Mouse (Mus musculus): ENCODE results near the gene Carm1.
"Not testable (repeated sequence)": the region's sequence is repeated elsewhere in the genome, so short reads cannot be mapped to it uniquely, and the experiment has no call there.

The Carm1 gene

DNA sequence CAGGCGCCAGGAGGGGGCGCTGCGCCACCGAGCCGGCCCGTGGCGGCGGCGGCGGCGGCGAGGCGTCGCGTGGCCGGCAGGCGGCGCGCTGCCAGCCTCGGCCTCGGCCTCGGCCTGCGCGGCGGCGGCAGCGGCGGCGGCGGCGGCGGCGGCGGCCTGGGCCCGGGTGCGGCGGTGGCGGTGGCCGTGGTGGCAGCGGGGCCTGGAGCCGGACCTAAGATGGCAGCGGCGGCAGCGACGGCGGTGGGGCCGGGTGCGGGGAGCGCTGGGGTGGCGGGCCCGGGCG lies at the start of gene Carm1:
Gene Carm1, plus strand, starts transcription at position 106 of the 286 bp plus-strand sequence.
- peak in 1 of 2 experiments; percentile 65 for DNase-seq (ENCODE audit: low spot score in 2 of 2)

GRCm38 (mm10) chr9:21497050-21497542 lies 49.6 kb upstream of the Carm1 start:
- DNase-seq (ENCODE audit: low spot score in 2 of 2) = no peak

DNA sequence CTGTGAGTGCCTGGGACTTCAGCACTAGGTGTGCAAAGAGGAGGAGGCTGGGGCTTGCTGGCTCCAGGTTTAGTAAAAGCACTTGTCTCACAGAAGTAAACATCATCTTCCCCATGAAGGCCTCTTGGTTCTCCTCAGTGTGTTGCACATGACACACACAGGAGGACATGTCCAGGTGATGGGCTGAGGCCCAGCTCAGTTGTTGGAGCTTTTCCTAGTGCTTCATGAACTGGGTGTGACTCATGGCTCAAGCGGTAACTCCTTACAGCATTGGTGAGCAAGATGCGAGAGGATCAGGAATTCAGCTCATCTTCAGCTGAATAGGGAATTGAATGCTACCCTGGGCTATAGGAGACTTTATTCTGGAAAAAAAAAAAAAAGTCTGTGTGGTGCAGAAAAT lies 49.0 kb upstream of the Carm1 start:
- no peak for DNase-seq (ENCODE audit: low spot score in 2 of 2)

DNA sequence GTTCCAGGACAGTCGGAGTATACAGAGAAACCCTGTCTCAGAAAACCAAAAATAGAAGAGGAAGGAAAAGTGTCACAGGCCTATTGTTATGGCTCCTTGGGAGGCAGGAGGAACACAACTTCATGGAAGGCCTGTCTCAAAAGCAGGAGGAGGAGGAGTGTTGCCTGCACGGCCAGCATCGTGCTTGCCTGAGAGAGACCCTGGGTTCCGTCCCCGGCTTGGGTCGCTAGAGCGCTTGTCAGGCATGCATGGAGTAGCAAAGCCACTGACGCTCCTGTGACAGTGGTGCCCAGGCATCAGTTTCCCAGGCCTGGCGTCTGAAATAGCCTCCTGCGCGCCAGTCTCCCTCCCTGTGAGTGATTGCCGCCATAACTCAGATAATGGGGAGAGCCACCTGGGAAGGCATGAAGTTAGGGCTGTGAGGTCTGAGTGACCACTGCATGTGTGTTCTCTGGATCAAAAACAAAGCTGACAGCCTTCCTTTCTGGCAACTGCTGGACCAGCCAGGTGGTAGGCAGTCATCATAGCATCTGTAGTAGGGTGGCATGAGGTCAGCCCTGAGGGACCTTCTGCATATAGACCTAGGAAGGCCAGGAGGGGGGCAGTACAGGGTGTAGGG lies 48.3 kb upstream of the Carm1 start:
- no peak for DNase-seq (ENCODE audit: low spot score in 2 of 2)

DNA sequence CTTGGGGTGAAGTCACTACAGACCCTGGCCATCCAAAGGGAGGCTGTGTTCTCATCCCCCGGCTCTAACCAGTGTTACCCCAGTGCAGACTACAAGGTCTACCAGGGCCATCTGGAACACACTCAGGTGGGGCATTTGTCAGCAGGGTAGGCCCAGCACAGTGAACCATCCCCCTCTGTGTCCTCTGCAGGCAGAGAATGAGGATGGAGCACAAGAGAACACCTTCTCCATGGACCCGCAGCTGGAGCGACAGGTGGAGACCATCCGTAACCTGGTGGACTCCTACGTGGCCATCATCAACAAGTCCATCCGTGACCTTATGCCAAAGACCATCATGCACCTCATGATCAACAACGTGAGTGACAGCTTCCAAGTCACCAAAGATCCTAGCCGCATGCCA lies 43.3 kb upstream of the Carm1 start:
- no peak for DNase-seq (ENCODE audit: low spot score in 2 of 2)

- DNase-seq (ENCODE audit: low spot score in 2 of 2) = no peak
These were observed 40.9 kb upstream of the Carm1 start for GRCm38 (mm10) chr9:21505767-21506166.

GRCm38 (mm10) chr9:21507753-21508430 lies 38.8 kb upstream of the Carm1 start:
- no peak for DNase-seq (ENCODE audit: low spot score in 2 of 2)

DNA sequence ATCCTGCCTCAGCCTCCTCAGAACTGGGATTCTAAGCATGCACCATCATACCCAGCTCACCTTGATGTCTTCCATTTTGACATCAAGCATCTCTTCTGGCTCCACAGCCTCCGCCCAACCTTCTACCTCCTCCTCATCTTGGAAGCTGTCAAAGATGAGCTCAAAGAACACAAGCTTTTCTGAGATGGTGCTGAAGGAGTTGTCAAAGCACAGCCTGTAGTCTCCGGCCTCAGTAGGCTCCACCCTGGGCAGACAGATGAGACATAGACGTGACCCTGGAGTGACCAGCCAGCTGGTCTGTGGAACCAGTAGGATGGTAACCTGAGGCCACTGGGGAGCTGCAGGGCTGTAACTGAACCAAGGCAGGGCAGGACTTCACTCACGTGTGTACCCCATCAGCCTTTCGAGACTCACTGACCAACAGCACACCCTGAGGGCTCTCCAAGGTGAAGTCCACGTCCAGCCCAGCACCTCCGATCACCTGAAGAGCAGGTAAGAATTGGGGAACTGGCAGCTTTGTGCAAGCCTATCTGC lies 37.8 kb upstream of the Carm1 start:
- DNase-seq (ENCODE audit: low spot score in 2 of 2) = no peak

DNA sequence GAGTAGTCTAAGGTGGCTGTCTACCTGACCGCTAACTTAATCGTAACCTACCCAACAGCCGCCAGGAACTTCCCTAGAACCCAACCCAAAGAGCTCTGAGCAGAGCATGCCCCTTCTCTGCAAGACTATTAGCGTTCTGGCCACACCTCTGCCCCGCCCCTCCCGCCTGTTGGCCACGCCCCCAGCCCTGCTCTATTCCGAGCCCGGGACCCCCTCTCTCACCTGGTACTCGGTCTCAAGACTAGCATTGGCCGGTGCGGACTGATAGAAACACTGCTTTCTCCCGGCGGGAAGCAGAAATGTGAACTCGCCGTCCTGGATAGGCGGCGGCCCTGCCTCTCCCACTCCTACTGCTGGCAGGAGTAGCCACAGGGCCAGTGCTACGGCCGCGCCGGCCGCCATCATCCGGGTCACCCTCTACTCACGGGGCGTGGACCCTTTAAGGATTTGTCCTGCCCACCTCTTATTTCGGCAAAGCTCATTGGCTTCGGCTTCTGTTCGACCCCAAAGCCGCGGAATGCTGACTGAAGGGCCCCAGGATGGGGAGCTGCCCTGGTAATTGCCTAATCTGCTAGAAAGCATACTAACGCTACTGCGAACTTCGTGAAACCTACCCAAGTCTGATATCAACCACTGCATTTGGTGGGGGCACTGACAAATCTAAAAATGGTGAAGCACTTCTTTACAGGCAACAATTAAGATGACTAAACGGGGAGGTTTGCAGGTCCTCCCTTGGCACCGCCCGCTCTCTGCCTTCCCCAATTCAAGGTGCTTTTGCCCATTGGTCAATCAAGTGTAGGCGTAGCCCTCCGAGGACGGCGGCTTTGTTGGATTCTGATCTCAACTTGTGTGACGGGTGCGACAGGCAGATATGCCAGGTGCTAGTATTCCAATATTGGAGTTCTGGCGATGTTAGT lies 36.7 kb upstream of the Carm1 start, which contains the start of gene Tmed1:
Gene Tmed1, minus strand, starts transcription at position 481 of the 917 bp plus-strand sequence.
- peak; percentile 91 for DNase-seq (ENCODE audit: low spot score in 2 of 2)

DNA sequence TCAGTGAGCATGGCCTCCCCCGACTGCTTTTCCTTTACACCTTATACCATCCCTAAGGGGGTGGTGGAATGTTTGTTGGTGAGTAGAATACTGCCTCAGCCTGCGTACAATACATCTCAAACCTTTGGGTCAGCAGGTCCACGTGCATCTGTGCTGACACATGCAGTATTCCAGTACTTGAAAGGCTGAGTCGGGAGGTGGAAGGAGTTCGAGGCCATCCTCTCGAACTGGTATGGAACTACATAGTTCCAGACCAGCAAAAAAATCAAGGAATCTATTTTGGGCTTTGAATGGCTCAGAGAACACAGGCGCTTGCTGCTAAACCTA lies 36.0 kb upstream of the Carm1 start:
- DNase-seq (ENCODE audit: low spot score in 2 of 2) = peak in 1 of 2 experiments; percentile 41

- no peak for DNase-seq (ENCODE audit: low spot score in 2 of 2)
These were observed 35.6 kb upstream of the Carm1 start for GRCm38 (mm10) chr9:21511052-21511451.

- DNase-seq (ENCODE audit: low spot score in 2 of 2) = no peak
These were observed 33.2 kb upstream of the Carm1 start for GRCm38 (mm10) chr9:21513466-21513865.

DNA sequence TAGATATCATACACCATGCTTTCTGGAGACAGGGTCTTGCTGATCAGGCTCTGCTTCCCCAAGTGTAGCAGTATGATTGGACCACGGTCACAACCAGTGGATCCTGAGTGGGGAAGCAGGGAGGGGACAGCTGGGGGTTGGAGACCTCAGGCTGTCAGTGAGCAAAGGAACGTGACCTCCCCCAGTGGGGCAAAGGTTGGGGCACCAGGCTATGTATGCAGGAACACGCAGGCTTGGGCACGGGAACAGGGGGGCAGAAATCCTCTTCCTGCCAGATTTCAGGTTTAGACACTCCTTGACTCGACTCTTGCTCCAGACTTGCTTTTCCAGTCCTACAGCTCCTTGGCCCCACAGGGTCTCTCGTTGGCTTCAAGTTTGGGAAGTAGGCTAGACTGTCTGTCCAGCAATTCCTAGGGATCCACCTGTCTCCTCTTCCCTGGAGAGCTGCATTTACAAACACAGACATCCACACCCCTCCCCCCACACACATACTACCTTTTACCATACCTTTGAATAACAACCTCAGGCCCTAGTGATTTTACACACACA lies 28.7 kb upstream of the Carm1 start:
- DNase-seq (ENCODE audit: low spot score in 2 of 2) = no peak

- DNase-seq (ENCODE audit: low spot score in 2 of 2) = not testable (repeated sequence)
These were observed 28.0 kb upstream of the Carm1 start for GRCm38 (mm10) chr9:21518690-21519089.

GRCm38 (mm10) chr9:21525142-21525936 lies 21.4 kb upstream of the Carm1 start:
- DNase-seq (ENCODE audit: low spot score in 2 of 2) = no peak

DNA sequence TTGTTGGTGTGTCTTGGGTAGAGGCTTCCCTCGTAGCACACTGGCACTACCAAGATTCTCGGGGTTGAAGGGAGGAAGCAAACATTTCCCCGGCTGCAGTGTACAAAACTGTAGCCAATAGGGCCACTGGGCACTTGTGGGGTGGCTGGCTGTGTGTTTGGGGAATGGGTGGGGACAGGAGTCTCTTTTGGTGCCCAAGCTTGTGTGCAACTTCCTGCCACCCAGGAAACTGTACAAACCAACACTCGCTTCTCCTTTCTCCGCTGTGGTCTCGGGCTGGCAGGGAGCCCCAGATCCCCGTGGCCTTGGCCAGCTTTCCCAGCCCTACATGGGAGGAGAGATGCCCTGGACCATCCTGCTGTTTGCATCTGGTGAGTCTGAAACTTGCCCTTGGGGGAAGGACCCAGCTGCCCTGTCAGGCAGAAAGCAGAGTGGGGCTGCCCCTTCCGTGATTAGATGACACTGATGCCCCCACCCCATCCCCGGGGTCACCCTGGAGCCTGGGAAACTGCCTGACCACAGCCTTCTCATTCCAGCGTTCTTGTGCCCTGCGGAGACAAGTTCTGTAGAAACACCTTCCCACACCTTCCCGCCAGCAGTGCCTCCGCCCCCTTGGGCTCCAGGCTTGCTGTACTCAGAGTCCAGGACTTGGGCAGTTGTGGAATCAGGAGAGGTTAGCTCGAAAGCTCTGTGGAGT lies 20.6 kb upstream of the Carm1 start, which contains the start of gene AB124611:
Gene AB124611, plus strand, starts transcription at position 240 of the 697 bp plus-strand sequence.
- DNase-seq (ENCODE audit: low spot score in 2 of 2) = no peak

DNA sequence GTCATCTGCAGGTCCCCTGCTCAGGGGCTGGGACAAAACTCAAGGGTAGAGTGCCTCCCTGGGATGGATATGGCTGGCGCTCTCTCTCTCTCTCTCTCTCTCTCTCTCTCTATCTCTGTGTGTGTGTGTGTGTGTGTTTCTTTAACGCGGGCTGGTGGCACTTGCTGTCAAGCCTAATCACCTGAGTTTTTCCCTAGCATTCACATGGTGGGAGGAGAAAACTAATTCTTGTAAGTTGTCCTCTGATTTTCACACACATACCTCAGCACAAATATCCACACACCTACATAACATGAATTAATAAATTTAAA lies 20.1 kb upstream of the Carm1 start:
- no peak for DNase-seq (ENCODE audit: low spot score in 2 of 2)

- no peak for DNase-seq (ENCODE audit: low spot score in 2 of 2)
These were observed 19.4 kb upstream of the Carm1 start for GRCm38 (mm10) chr9:21527100-21527801.

- DNase-seq (ENCODE audit: low spot score in 2 of 2) = no peak
These were observed 18.8 kb upstream of the Carm1 start for GRCm38 (mm10) chr9:21527917-21528324.

DNA sequence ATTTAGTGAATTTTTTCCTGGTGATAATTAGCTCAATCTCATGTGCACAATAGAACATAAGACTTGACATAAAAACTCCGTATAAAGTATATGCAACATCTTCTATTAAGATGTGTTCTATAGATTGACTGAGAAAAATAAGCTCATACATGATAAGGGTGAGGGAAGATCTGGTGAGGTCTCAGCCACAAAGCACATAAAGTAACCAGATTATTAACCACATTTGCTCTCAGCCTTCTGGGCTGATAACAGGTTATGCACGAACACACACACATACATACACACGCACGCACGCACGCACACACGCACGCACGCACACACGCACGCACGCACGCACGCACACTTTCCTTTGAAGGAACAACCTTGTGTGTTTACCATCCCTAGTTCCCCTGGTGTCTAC lies 10.2 kb upstream of the Carm1 start:
- DNase-seq (ENCODE audit: low spot score in 2 of 2) = no peak
